Mouse (Mus musculus) small intestine, adult 2 months (tissue): Measurements from ENCODE around the gene Rpl19. TPM values are rescaled to one million over a fixed set of nuclear protein-coding genes. Genes with fewer than 3 reads are reported as not detected.
A peak's percentile ranks its signal among the peaks of the same experiment; 100 is the strongest.

Experiments
- H3K27ac ChIP-seq: fragments of 200-500 bp; 2 replicates; pipeline ENCODE4 v1.5.1; 2012; ENCODE audit warnings: low read depth, low read length, control low read depth, inconsistent platforms; ENCODE audit not compliant: insufficient read depth
- H3K27me3 ChIP-seq: fragments of 200-500 bp; 2 replicates; pipeline ENCODE4 v1.6.1; 2012; ENCODE audit warnings: mild to moderate bottlenecking, moderate library complexity, low read length, inconsistent platforms; ENCODE audit not compliant: control insufficient read depth, insufficient read depth
- H3K36me3 ChIP-seq: fragments of 200-500 bp; 2 replicates; pipeline ENCODE4 v1.6.1; 2012; ENCODE audit warnings: mild to moderate bottlenecking, low read length, control low read depth, inconsistent platforms; ENCODE audit not compliant: control insufficient read depth, insufficient read depth
- H3K4me1 ChIP-seq: fragments of 200-500 bp; 2 replicates; pipeline ENCODE4 v1.6.1; 2012; ENCODE audit warnings: low read length, inconsistent platforms, mixed read lengths; ENCODE audit not compliant: control insufficient read depth, insufficient read depth, insufficient read length
- H3K4me3 ChIP-seq: fragments of 200-500 bp; 2 replicates; pipeline ENCODE4 v1.5.1; 2012; ENCODE audit warnings: low read depth, mild to moderate bottlenecking, control low read depth, inconsistent platforms, low read length, moderate library complexity
- CTCF ChIP-seq: fragments of 200-500 bp; IDR thresholded peaks from 2 replicates; pipeline ENCODE4 v1.5.1; 2012; ENCODE audit warnings: low read depth, mild to moderate bottlenecking, control low read depth, inconsistent platforms, low read length, moderate library complexity, mixed read lengths; ENCODE audit not compliant: insufficient replicate concordance, insufficient read length; ENCODE audit errors: extremely low read depth
- POLR2A ChIP-seq: fragments of 200-500 bp; IDR thresholded peaks from 2 replicates; pipeline ENCODE4 v1.6.1; 2012; ENCODE audit warnings: low read depth, mild to moderate bottlenecking, control low read depth, inconsistent platforms, low read length, moderate library complexity
- WGBS: fragments of 180-500 bp; shearing (Covaris S2); methylation state at CpG from one replicate; pipeline ENCODE4 v1.1.7; 2018; 5-methylcytosine and 5-hydroxymethylcytosine counted together
- polyA plus RNA-seq: library from polyadenylated mRNA; depleted of rRNA; stranded (reverse); fragments of >200 nt; gene quantifications from 2 replicates; pipeline ENCODE4 v1.2.3, GENCODE M21; 2012; rRNA removed

The Rpl19 gene
- polyA plus RNA-seq: 393 and 501 TPM in 2 replicates

DNA sequence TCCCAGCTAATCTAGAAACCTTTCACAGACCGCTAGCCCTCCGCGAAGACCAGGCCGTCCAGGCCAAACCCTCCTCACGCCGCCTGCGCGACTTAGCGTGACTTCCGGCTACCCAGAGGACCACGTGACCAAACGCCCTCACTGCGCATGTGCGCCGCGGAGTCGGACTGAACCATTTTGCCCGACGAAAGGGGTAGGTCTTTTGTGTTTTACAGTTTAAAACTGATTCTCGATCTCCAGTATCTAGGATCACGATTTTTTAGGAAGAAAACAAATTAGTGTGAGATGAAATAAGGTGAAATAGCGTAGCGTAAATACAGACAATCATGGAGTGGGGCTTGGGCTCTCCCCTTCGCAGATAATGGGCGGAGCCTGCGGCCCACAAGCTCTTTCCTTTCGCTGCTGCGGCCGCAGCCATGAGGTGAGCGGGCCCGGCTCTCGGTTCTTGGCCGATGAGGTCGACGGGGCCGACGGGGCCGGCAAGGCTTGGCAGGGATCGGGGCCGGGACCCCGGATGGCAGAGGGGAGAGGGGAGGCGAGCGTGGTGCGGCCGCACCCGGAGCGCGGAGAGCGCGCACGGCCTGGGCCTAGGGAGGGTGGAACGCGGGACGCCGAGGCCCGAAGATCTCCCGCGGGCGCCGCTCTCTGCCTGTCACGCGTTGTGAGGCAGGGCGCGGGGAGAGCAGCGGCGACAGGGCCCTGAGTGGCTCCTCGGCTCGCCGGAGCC lies at the start of gene Rpl19:
Rpl19 (plus strand) TSS at position 141 of the 727 bp plus-strand sequence.
- H3K27ac ChIP-seq: peak within 1 kb of the TSS; percentile 66
- H3K4me1 ChIP-seq: peaks cover 5% of the 10 kb centered on the region; the same call in 1 of the 2 replicates
- no peaks in the 10 kb centered on the region; the same call in 1 of the 2 replicates for H3K27me3 ChIP-seq
- under 1% methylated on average over 69 of the region's 69 CpGs for WGBS
- TF ChIP-seq POLR2A (peak; percentile 92), CTCF (no peak)
- peak within 1 kb of the TSS; percentile 99 for H3K4me3 ChIP-seq
- peaks cover 24% of the 10 kb centered on the region for H3K36me3 ChIP-seq

DNA sequence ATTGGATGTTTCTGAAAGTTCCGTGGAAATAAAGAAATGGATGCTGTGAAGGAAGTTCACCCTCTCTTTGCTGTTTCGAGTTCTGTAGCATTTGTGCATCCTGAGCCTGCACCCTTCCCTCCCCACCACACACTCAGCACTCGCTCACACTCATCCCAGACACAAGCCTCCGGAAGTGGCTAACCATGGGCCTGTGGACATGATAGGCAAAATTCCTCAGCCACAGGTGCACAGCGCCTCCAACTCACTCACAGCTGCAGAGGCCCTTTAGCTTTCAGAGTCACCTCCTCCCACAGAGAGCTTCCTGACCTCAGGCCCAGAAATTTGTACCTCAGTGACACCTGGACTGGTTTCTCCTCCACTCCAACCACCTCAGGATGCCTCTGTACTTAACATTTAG lies 48.7 kb upstream of the Rpl19 start:
- no peak overlapping the region for H3K4me3 ChIP-seq
- H3K4me1 ChIP-seq: 0 out of 2 replicates have a peak, but pooled peaks cover 3% of the 10 kb centered on the region
- H3K27ac ChIP-seq: no peak overlapping the region
- TF ChIP-seq POLR2A: no peak
- TF ChIP-seq CTCF: no peak
- WGBS: 69% methylated on average over 5 of the region's 5 CpGs
- no peaks in the 10 kb centered on the region for H3K36me3 ChIP-seq
- no peaks in the 10 kb centered on the region for H3K27me3 ChIP-seq

DNA sequence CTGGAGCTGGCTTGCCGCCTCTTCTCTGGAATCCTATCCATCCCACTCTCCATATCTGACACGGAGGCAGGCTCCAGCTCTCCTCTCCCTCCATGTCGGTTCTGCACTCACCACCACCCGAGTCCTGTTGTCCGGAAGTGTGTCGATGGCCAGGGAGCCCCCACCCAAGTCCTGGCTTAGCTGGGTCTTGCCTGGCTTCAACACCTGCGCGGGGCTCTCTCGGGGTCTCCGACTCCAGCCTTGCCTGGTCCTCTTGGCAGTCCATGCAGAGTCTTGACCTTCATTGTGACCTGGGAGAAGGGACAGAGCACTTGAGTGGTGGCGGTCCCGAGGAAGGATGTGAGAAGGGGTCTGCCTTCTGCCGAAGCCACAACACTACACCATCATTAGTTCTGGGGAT lies 48.1 kb upstream of the Rpl19 start:
- Histone ChIP-seq H3K4me1 (0 out of 2 replicates have a peak, but pooled peaks cover 3% of the 10 kb centered on the region), H3K4me3 (no peak overlapping the region), H3K27me3 (no peaks in the 10 kb centered on the region), H3K36me3 (no peaks in the 10 kb centered on the region), H3K27ac (no peak overlapping the region)
- TF ChIP-seq POLR2A (no peak), CTCF (no peak)
- 87% methylated on average over 13 of the region's 13 CpGs for WGBS

DNA sequence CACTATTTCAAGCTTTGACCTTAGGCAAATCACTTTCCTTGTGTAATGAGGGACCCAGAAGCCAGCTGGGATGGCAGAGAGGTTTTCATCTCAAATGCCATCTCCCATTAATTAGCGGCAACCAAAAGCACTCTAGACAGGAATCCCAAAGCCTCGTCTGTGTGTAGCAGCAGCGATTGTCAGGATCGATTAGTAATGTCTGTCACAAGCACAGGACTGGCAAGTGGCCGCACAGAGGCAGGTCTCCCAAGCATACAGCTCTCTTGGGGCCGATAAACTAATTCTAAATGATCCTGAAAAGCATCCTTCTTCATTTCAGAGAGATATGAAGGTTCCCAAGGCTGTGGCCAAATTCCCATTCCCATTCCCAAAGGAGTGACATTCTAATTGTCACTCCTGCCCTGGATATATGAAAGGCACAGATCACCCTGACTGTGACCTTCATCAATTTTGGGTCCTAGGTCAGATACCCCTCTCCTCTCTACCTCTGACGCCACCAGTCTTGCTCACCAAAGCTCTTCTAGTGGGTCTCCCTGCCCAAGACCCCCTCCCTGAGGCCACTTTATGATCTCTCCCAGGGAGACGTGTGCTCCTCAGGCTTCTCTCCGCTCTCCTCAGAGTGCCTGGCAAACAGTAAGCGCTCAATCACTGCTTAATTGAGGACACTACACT lies 46.5 kb upstream of the Rpl19 start:
- no peaks in the 10 kb centered on the region for H3K36me3 ChIP-seq
- H3K4me3 ChIP-seq: no peak overlapping the region
- H3K27ac ChIP-seq: no peak overlapping the region
- WGBS: 73% methylated on average over 10 of the region's 10 CpGs
- TF ChIP-seq CTCF: no peak
- TF ChIP-seq POLR2A: no peak
- 0 out of 2 replicates have a peak, but pooled peaks cover 3% of the 10 kb centered on the region for H3K4me1 ChIP-seq
- H3K27me3 ChIP-seq: no peaks in the 10 kb centered on the region

DNA sequence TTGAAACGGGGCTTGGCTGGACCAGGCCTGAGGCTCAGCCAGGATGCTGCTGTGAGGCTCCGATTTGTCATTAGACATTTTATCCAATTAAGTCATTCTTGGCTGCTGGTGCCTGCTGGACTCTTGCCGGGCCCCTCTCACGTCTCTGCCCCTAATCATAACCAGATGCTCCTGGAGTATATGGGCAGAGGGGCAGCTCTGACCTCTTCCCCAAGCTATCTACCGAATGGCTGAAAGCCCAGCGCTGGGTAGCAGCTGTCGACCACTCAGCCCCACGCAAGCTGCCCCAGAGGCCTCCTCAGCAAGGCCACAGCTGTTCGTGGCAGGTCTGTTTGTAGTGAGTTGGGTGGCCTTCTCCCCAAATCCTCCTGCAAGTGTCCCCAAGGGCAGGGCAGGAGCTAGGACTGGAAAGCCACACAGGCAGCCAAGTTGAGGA lies 46.0 kb upstream of the Rpl19 start:
- H3K36me3 ChIP-seq: no peaks in the 10 kb centered on the region
- no peak overlapping the region for H3K27ac ChIP-seq
- peaks cover under 1% of the 10 kb centered on the region; the same call in 1 of the 2 replicates for H3K27me3 ChIP-seq
- TF ChIP-seq POLR2A: no peak
- TF ChIP-seq CTCF: no peak
- 0 out of 2 replicates have a peak, but pooled peaks cover 3% of the 10 kb centered on the region for H3K4me1 ChIP-seq
- WGBS: 74% methylated on average over 9 of the region's 9 CpGs
- H3K4me3 ChIP-seq: no peak overlapping the region

DNA sequence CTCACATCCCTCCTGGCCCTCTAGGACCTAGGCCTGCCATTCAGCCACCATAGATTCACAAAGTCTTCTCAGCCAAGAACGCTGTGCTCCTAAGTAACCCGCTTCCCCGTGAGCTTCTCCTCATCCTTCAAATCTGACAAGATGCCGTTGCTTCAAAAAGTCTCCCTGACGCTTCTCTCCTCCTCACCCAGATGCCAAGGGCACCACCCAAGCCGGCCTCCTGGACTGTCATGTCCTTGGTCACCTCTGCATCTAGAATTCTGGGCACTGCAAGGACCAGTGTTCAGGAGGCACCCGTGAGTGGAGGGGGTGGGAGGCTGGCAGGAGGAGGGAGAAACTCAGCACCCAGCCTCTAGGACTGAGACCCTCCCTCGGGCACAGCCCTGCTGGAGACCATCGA lies 43.8 kb upstream of the Rpl19 start:
- 87% methylated on average over 9 of the region's 9 CpGs for WGBS
- no peak for TF ChIP-seq CTCF
- no peak for TF ChIP-seq POLR2A
- Histone ChIP-seq H3K27ac (no peak overlapping the region), H3K4me1 (0 out of 2 replicates have a peak, but pooled peaks cover 3% of the 10 kb centered on the region), H3K36me3 (no peaks in the 10 kb centered on the region), H3K27me3 (peaks cover 12% of the 10 kb centered on the region), H3K4me3 (no peak overlapping the region)

DNA sequence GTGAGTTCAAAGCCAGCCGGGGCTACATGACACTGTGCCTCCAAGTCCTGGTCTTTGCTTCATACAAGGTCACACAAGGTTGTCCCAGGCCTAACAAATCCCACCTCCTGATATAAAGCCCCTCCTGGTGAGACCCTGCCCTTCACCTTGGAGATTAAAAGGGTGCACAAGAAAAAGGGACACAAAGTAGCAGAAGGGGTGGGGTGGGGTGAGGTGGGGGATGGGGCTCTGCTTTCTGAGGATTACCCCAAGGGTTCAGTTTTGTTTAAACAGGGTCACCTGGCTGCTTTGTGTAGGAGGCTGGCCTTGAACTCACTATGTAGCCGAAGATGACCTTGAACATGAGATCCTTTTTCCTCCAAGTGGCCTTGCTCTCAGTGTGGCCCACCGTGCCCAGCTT lies 43.0 kb upstream of the Rpl19 start:
- Histone ChIP-seq H3K4me3 (no peak overlapping the region), H3K27ac (no peak overlapping the region), H3K36me3 (no peaks in the 10 kb centered on the region), H3K27me3 (peaks cover 12% of the 10 kb centered on the region), H3K4me1 (0 out of 2 replicates have a peak, but pooled peaks cover 3% of the 10 kb centered on the region)
- WGBS: 88% methylated on average over 3 of the region's 3 CpGs
- no peak for TF ChIP-seq CTCF
- no peak for TF ChIP-seq POLR2A
